7 mouse cellular contexts compared by ENCODE assay signal in the genomic region with DNA sequence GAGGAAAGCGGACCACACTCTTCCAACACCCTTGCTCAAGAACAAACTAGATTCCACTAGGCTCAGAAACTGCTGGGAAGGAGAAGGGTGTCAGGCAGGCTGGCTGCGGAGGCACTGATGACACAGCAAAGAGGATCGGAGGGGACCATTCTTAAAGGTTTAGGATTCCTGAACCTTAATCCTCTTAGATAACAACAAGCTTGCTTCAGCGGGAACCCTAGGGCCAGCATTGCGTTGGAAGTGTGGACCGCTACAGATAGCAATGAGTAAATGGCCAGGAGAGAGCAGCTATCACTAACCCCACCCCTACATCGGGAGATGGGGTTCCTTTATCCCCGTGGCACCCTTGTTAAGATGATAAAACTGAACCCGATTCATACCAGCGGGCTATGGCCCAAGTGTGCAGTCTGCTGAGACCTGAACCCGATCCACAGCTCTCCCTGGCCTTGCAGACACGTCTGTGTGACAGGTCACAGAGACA. TPM values are rescaled to one million over a fixed set of nuclear protein-coding genes. Genes with fewer than 3 reads are reported as not detected.
DNase-seq lines count a peak whose midpoint lies in the region; ATAC-seq lines count a peak whose summit lies in the region.

No protein-coding gene starts in this region.

- H3K4me3 ChIP-seq in forebrain, embryonic 15.5 days, result peak overlapping the region; percentile 40
- peak overlapping the region; percentile 63 for H3K4me3 ChIP-seq in liver, embryonic 16.5 days (ENCODE audit: low read depth, low read length)

- no peaks in the 10 kb centered on the region for H3K36me3 ChIP-seq in forebrain, embryonic 15.5 days
- no peaks in the 10 kb centered on the region for H3K36me3 ChIP-seq in liver, embryonic 16.5 days (ENCODE audit: control insufficient read depth, insufficient read depth)

- no peaks in the 10 kb centered on the region for H3K4me1 ChIP-seq in forebrain, embryonic 15.5 days
- peaks cover 22% of the 10 kb centered on the region for H3K4me1 ChIP-seq in liver, embryonic 16.5 days (ENCODE audit: control insufficient read depth, low read depth, low read length)

- H3K4me2 ChIP-seq in forebrain, embryonic 15.5 days (replicated peaks), result peak overlapping the region; percentile 51
- peak overlapping the region; percentile 97 for H3K4me2 ChIP-seq in liver, embryonic 16.5 days (ENCODE audit: low read depth, low read length)

- no peak; the same call in none of the 2 replicates for ATAC-seq in forebrain, embryonic 15.5 days (replicated peaks)
- ATAC-seq in liver, embryonic 16.5 days (ENCODE audit: low read depth), result peak; percentile 97

- H3K9ac ChIP-seq in forebrain, embryonic 15.5 days (replicated peaks), result peak overlapping the region; percentile 37
- H3K9ac ChIP-seq in liver, embryonic 16.5 days (ENCODE audit: low read depth, low read length), result peak overlapping the region; percentile 63

- H3K27ac ChIP-seq in forebrain, embryonic 15.5 days (replicated peaks), result no peak overlapping the region
- H3K27ac ChIP-seq in liver, embryonic 16.5 days (ENCODE audit: low read length), result peak overlapping the region; percentile 98

- peak; percentile 11 for DNase-seq in urinary bladder, postnatal 14 days (ENCODE audit: low spot score)
- DNase-seq in urinary bladder, adult 18-20 months (ENCODE audit: low spot score in 2 of 2), result no peak
- DNase-seq in thymus, postnatal 0 days (ENCODE audit: low spot score), result no peak
- no peak for DNase-seq in layer of hippocampus, adult 9-11 months
- no peak for DNase-seq in adrenal gland, postnatal 10 days

- WGBS in forebrain, embryonic 15.5 days, result 13% methylated on average over 12 of the region's 12 CpGs
- WGBS in liver, embryonic 16.5 days (ENCODE audit: insufficient replicate concordance), result 9% methylated on average over 12 of the region's 12 CpGs

- no peaks in the 10 kb centered on the region for H3K27me3 ChIP-seq in forebrain, embryonic 15.5 days
- H3K27me3 ChIP-seq in liver, embryonic 16.5 days (ENCODE audit: control insufficient read depth, insufficient read depth, low read depth, low read length), result no peaks in the 10 kb centered on the region; the same call in 1 of the 2 replicates

- H3K9me3 ChIP-seq in forebrain, embryonic 15.5 days, result no peaks in the 10 kb centered on the region
- H3K9me3 ChIP-seq in liver, embryonic 16.5 days (replicated peaks; ENCODE audit: control insufficient read depth, low read length), result no peaks in the 10 kb centered on the region

RNA-seq across cellular contexts. Expression of a gene that starts 22.3 kb away (rescaled TPM):
- polyA plus RNA-seq in forebrain, embryonic 15.5 days (2015; fragmentation: Nextera tagmentation; extraction: Ambion mirVana), result not detected in 2 replicates
- 0.02 and 0.05 TPM in 2 replicates for polyA plus RNA-seq in liver, embryonic 16.5 days (2015; fragmentation: Nextera tagmentation; extraction: Ambion mirVana)
- 0.04 and 0.06 TPM in 2 replicates for polyA plus RNA-seq in thymus, postnatal 0 days (2015; fragmentation: Nextera tagmentation; extraction: Ambion mirVana)
- total RNA-seq in adrenal gland, postnatal 10 days (2021), result not detected

RNA-seq across cellular contexts. Expression of a gene that starts 33.0 kb away (rescaled TPM):
- 9.9 and 10.3 TPM in 2 replicates for polyA plus RNA-seq in forebrain, embryonic 15.5 days (2015; fragmentation: Nextera tagmentation; extraction: Ambion mirVana)
- 203 and 205 TPM in 2 replicates for polyA plus RNA-seq in liver, embryonic 16.5 days (2015; fragmentation: Nextera tagmentation; extraction: Ambion mirVana)
- 72.4 and 83.1 TPM in 2 replicates for polyA plus RNA-seq in thymus, postnatal 0 days (2015; fragmentation: Nextera tagmentation; extraction: Ambion mirVana)
- 100 to 1,000 TPM in 1 of 2 experiments, 10 to 100 TPM in 1; 89.8 to 143 TPM for total RNA-seq in adrenal gland, postnatal 10 days (2021)

RNA-seq across cellular contexts. Expression of a gene that starts 38.2 kb away (rescaled TPM):
- polyA plus RNA-seq in forebrain, embryonic 15.5 days (2015; fragmentation: Nextera tagmentation; extraction: Ambion mirVana), result 0.28 TPM in 1 of 2 replicates, not detected in the other
- 0.40 and 0.53 TPM in 2 replicates for polyA plus RNA-seq in liver, embryonic 16.5 days (2015; fragmentation: Nextera tagmentation; extraction: Ambion mirVana)
- 0.24 and 0.60 TPM in 2 replicates for polyA plus RNA-seq in thymus, postnatal 0 days (2015; fragmentation: Nextera tagmentation; extraction: Ambion mirVana)
- total RNA-seq in adrenal gland, postnatal 10 days (2021), result under 1 TPM; 0.45 to 0.55 TPM
